Mouse (Mus musculus) urinary bladder, postnatal 36 days (tissue): Measurements from ENCODE around the gene Foxe3.

Source experiments
- DNase-seq, 2 experiments: peaks; one replicate each; pipeline ENCODE4 v3.0.0; 2022; ENCODE audit warnings: low spot score in 2 of 2, mixed read lengths in 1 of 2

Gene Foxe3

DNA sequence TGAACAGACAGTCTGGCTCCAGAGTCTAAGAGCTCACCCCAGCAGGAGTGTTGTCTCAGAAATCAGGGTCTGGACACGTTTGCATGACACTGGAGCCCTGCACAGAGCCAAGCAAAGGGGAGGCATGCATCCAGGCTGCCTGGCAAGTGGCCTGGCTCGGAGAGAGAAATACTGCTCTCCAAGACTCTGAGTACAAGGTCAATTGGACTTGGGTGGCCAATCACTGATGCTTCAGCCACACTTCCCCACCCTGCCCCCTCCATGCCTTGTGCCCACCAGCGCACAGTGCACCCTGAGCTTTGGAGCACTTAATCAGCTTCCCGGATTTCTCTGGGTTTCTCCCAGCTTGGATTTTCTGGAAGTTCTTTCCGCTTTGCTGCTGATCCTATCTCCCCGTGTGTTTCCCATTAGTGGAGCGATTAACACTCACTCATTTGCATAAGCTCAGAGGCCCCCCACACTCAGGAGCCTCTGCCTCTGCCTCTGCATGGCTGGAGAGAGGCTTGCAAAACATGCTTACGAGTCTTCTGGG is 49.3 kb downstream of the Foxe3 start:
- DNase-seq: no peak
